Mouse (Mus musculus) stomach, postnatal 0 days (tissue): Measurements from ENCODE around the gene Mgat4a. TPM values are rescaled to one million over a fixed set of nuclear protein-coding genes. Genes with fewer than 3 reads are reported as not detected.
A peak's percentile ranks its signal among the peaks of the same experiment; 100 is the strongest.

Experiments used
- ATAC-seq: fragments of 200-750 bp; cut with Nextera tagmentation; 2 replicates; pipeline ENCODE4 v1.8.0; 2017; ENCODE audit not compliant: low FRiP score, low TSS enrichment
- DNase-seq: peaks from one replicate; pipeline ENCODE4 v3.0.0-alpha.2; 2016; ENCODE audit warnings: low spot score
- H3K27ac ChIP-seq: fragments of 300-500 bp; sonication (generic); replicated peaks from 2 replicates; pipeline ENCODE4 v1.5.1; 2014; ENCODE audit warnings: mild to moderate bottlenecking, control low read depth
- H3K27me3 ChIP-seq: fragments of 300-500 bp; sonication (generic); 2 replicates; pipeline ENCODE4 v1.6.1; 2014; ENCODE audit warnings: low read length; ENCODE audit not compliant: control insufficient read depth, insufficient read depth
- H3K36me3 ChIP-seq: fragments of 300-500 bp; sonication (generic); 2 replicates; pipeline ENCODE4 v1.6.1; 2014; ENCODE audit warnings: low read length, mixed read lengths; ENCODE audit not compliant: control insufficient read depth, insufficient read depth
- H3K4me1 ChIP-seq: fragments of 300-500 bp; sonication (generic); replicated peaks from 2 replicates; pipeline ENCODE4 v1.6.1; 2014; ENCODE audit warnings: antibody characterized with exemption; ENCODE audit not compliant: control insufficient read depth, insufficient read depth
- H3K4me2 ChIP-seq: fragments of 300-500 bp; sonication (generic); replicated peaks from 2 replicates; pipeline ENCODE4 v1.6.1; 2014; ENCODE audit warnings: low read depth, mild to moderate bottlenecking, control low read depth, moderate library complexity
- H3K4me3 ChIP-seq: fragments of 300-500 bp; sonication (generic); 2 replicates; pipeline ENCODE4 v1.5.1; 2014; ENCODE audit warnings: low read depth, low read length, control low read depth
- H3K9ac ChIP-seq: fragments of 300-500 bp; sonication (generic); 2 replicates; pipeline ENCODE4 v1.6.1; 2014; ENCODE audit warnings: mild to moderate bottlenecking, low read length, control low read depth, mixed read lengths
- H3K9me3 ChIP-seq: fragments of 300-500 bp; sonication (generic); 2 replicates; pipeline ENCODE4 v1.6.1; 2016; ENCODE audit warnings: low read length; ENCODE audit not compliant: control insufficient read depth
- CTCF ChIP-seq: IDR thresholded peaks from 2 replicates; pipeline ENCODE4 v1.5.1; 2016; ENCODE audit warnings: antibody characterized with exemption, low read depth, mild to moderate bottlenecking, moderate library complexity
- EP300 ChIP-seq: optimal IDR thresholded peaks from 2 replicates; pipeline ENCODE3; 2016; ENCODE audit warnings: antibody characterized with exemption
- WGBS: fragments of 180-500 bp; shearing (Covaris S2); extraction: QIAGEN DNeasy Blood & Tissue Kit; methylation state at CpG from one replicate; pipeline ENCODE4 v1.1.7; 2014; 5-methylcytosine and 5-hydroxymethylcytosine counted together
- polyA plus RNA-seq: library from polyadenylated mRNA; unstranded; fragments of >200 nt; fragmentation: Nextera tagmentation; extraction: Ambion mirVana; gene quantifications from 2 replicates; pipeline ENCODE4 v1.2.1, GENCODE M21; 2015

The Mgat4a gene
- polyA plus RNA-seq, 1 experiment from 2014 or later: 13.8 TPM

GRCm38 (mm10) chr1:37448361-37449095, 92.3 kb downstream of the Mgat4a start:
- no peak overlapping the region for H3K27ac ChIP-seq
- DNase-seq: peak; percentile 56
- WGBS: 74% methylated on average over 10 of the region's 10 CpGs
- H3K4me1 ChIP-seq: no peaks in the 10 kb centered on the region
- no peak overlapping the region for H3K9ac ChIP-seq
- no peaks in the 10 kb centered on the region for H3K27me3 ChIP-seq
- no peak for TF ChIP-seq EP300
- peak; percentile 77 for TF ChIP-seq CTCF
- H3K4me3 ChIP-seq: no peak overlapping the region
- H3K9me3 ChIP-seq: no peaks in the 10 kb centered on the region
- H3K36me3 ChIP-seq: peaks cover 10% of the 10 kb centered on the region; the same call in 1 of the 2 replicates
- no peak for ATAC-seq
- no peak overlapping the region for H3K4me2 ChIP-seq

GRCm38 (mm10) chr1:37442848-37443835, 97.7 kb downstream of the Mgat4a start:
- DNase-seq: no peak
- no peak for TF ChIP-seq CTCF
- TF ChIP-seq EP300: no peak
- H3K27ac ChIP-seq: no peak overlapping the region

GRCm38 (mm10) chr1:37436419-37436818, 104.4 kb downstream of the Mgat4a start:
- Histone ChIP-seq H3K4me1 (no peaks in the 10 kb centered on the region), H3K36me3 (peaks cover 28% of the 10 kb centered on the region), H3K4me3 (no peak overlapping the region), H3K9me3 (no peaks in the 10 kb centered on the region), H3K9ac (no peak overlapping the region), H3K4me2 (no peak overlapping the region), H3K27ac (no peak overlapping the region), H3K27me3 (no peaks in the 10 kb centered on the region)
- DNase-seq: no peak
- no peak for TF ChIP-seq CTCF
- no peak for TF ChIP-seq EP300
- WGBS: 88% methylated on average over 3 of the region's 3 CpGs
- no peak for ATAC-seq

More at GRCm38 (mm10) chr1:37442848-37443835, 97.7 kb downstream of the Mgat4a start:
- 93% methylated on average over 16 of the region's 16 CpGs for whole genome bisulfite sequencing
- Histone ChIP-seq H3K27me3 (no peaks in the 10 kb centered on the region), H3K36me3 (peaks cover 11% of the 10 kb centered on the region; the same call in 1 of the 2 replicates), H3K9ac (no peak overlapping the region), H3K4me2 (no peak overlapping the region), H3K9me3 (no peaks in the 10 kb centered on the region), H3K4me3 (no peak overlapping the region), H3K4me1 (no peaks in the 10 kb centered on the region)
- no peak for ATAC-seq

DNA sequence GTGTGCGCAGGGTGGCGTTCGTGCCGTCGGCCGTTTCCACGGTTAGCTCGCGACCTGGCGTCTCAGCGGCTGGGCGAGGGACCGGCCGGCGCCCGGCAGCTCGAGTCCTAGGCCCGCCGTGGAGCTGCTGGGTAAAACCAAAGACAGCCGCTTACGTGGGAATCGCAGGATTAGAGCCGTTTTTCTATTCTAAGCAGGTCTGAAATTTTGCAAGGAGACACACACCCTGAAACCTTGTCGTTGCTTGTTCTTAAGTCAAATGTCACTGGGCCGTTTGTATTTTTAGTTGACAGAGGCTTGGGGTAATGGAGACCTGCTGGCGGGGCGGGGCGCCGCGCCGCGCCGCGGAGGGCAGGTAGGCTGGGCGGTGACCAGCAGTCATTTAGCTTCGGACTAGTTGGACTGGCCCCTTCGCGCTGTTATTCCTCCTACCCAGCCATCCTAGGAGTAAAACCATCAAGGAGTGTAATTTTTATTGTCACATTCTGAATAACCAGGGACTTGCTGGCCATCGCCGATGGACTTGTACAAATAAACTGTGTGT, 110.4 kb downstream of the Mgat4a start:
- Histone ChIP-seq H3K27ac (peak overlapping the region; percentile 92), H3K36me3 (peaks cover 8% of the 10 kb centered on the region; the same call in 1 of the 2 replicates), H3K9ac (peak overlapping the region; percentile 94), H3K9me3 (no peaks in the 10 kb centered on the region), H3K4me1 (no peaks in the 10 kb centered on the region), H3K4me3 (peak overlapping the region; percentile 87), H3K4me2 (peak overlapping the region; percentile 88), H3K27me3 (no peaks in the 10 kb centered on the region)
- under 1% methylated on average over 40 of the region's 40 CpGs for WGBS
- DNase-seq (peak; percentile 75), ATAC-seq (peak; percentile 74)
- TF ChIP-seq EP300 (no peak), CTCF (no peak)

DNA sequence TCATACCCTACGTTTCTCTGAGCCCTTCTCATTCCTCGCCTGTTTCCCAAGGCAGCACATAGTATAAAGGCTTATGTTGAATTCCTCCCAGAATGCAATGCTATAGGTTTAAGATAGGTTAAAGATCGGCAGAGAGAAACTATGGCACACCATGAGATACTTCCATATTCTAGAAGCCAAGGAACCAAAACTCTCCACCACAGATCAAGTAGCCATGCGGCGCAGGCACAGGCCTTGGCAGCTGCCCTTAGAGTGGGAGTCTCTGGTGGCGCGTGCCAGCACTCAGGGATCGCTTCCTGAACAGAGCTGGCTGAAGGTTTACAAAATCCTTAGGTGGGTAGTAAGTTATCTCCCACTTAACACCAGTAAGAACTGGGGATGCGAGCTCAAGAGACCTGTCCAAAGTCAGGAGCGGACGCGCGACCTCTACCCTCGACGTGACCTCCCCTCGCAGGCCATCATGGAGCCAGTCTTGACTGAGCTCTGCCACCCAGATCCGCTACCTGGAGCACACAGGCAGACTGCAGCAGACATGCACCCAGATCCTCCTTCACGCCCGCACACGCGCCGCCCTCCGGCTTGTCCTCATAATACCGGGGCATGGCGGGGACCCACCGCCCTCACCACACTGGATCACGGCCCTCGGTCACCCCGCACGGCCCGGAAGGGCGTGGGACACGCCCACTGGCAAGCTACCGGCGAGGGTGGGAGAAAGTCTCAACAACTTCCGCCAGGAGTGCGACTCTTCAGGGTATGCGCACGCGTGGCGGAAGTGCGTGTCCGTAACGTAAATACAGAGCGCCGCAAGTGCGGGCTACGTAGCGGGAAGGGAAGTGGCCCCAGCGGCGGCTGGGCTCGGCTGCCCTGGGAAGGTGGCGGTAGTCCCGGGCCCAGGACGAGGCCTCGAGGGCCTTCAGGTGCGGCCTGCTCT, 111.2 kb downstream of the Mgat4a start, which contains the start of the genes Coa5 and Unc50:
TSS of gene Coa5 (minus strand) at position 738 of the 931 bp plus-strand sequence.
TSS of gene Unc50 (plus strand) at position 774 of the 931 bp plus-strand sequence.
- no peaks in the 10 kb centered on the region for H3K27me3 ChIP-seq
- DNase-seq (peak; percentile 95), ATAC-seq (peak; percentile 97)
- no peak for TF ChIP-seq EP300
- peak; percentile 35; the same call in 1 of the 2 replicates for TF ChIP-seq CTCF
- H3K4me1 ChIP-seq: no peaks in the 10 kb centered on the region
- WGBS: 2% methylated on average over 56 of the region's 57 CpGs
- H3K4me3 ChIP-seq: peak within 1 kb of the TSS; percentile 87
- peak within 1 kb of the TSS; percentile 94 for H3K9ac ChIP-seq
- H3K27ac ChIP-seq: peak within 1 kb of the TSS; percentile 92
- H3K4me2 ChIP-seq: peak within 1 kb of the TSS; percentile 88
- no peaks in the 10 kb centered on the region for H3K9me3 ChIP-seq
- H3K36me3 ChIP-seq: peaks cover 8% of the 10 kb centered on the region; the same call in 1 of the 2 replicates
